Mouse (Mus musculus) forebrain, embryonic 14.5 days (tissue): ENCODE results near the gene Scn11a. TPM values are rescaled to one million over a fixed set of nuclear protein-coding genes. Genes with fewer than 3 reads are reported as not detected.
A peak's percentile ranks its signal among the peaks of the same experiment; 100 is the strongest.

Experiments used
- ATAC-seq: fragments of 200-750 bp; cut with Nextera tagmentation; 2 replicates; pipeline ENCODE4 v1.8.0; 2017; ENCODE audit warnings: mild to moderate bottlenecking, moderate library complexity
- DNase-seq: peaks from one replicate; pipeline ENCODE4 v3.0.0-alpha.2; 2015; ENCODE audit warnings: low spot score
- H3K27ac ChIP-seq: fragments of 300-500 bp; sonication (generic); 2 replicates; pipeline ENCODE4 v1.5.1; 2014; ENCODE audit warnings: low read depth, mild to moderate bottlenecking, control low read depth, low read length, moderate library complexity
- H3K27me3 ChIP-seq: fragments of 300-500 bp; sonication (generic); replicated peaks from 2 replicates; pipeline ENCODE4 v1.6.1; 2014; ENCODE audit warnings: low read length, control low read depth, mixed read lengths; ENCODE audit not compliant: control insufficient read depth, insufficient read depth
- H3K36me3 ChIP-seq: fragments of 300-500 bp; sonication (generic); 2 replicates; pipeline ENCODE4 v1.6.1; 2014; ENCODE audit warnings: low read length, control low read depth; ENCODE audit not compliant: control insufficient read depth, insufficient read depth
- H3K4me1 ChIP-seq: fragments of 300-500 bp; sonication (generic); 2 replicates; pipeline ENCODE4 v1.6.1; 2014; ENCODE audit warnings: antibody characterized with exemption, low read length, control low read depth; ENCODE audit not compliant: control insufficient read depth, insufficient read depth
- H3K4me2 ChIP-seq: fragments of 300-500 bp; sonication (generic); 2 replicates; pipeline ENCODE4 v1.6.1; 2014; ENCODE audit warnings: mild to moderate bottlenecking, control low read depth, low read length
- H3K4me3 ChIP-seq: fragments of 300-500 bp; sonication (generic); 2 replicates; pipeline ENCODE4 v1.5.1; 2014; ENCODE audit warnings: low read depth, low read length, control low read depth
- H3K9ac ChIP-seq: fragments of 300-500 bp; sonication (generic); 2 replicates; pipeline ENCODE4 v1.6.1; 2014; ENCODE audit warnings: mild to moderate bottlenecking, low read length, control low read depth, moderate library complexity
- H3K9me3 ChIP-seq: fragments of 300-500 bp; sonication (generic); replicated peaks from 2 replicates; pipeline ENCODE4 v1.6.1; 2016; ENCODE audit warnings: low read length, control low read depth, mixed read lengths; ENCODE audit not compliant: control insufficient read depth
- WGBS: fragments of 180-500 bp; shearing (Covaris S2); extraction: QIAGEN DNeasy Blood & Tissue Kit; methylation state at CpG from one replicate; pipeline ENCODE4 v1.1.7; 2014; 5-methylcytosine and 5-hydroxymethylcytosine counted together
- polyA plus RNA-seq: library from polyadenylated mRNA; unstranded; fragments of >200 nt; fragmentation: Nextera tagmentation; extraction: Ambion mirVana; gene quantifications from 2 replicates; pipeline ENCODE4 v1.2.1, GENCODE M21; 2014

Scn11a gene
- polyA plus RNA-seq, 1 experiment from 2014 or later, result 0.14 TPM

GRCm38 (mm10) chr9:119843549-119843948 is 18.3 kb upstream of the Scn11a start:
- H3K27me3 ChIP-seq, result no peaks in the 10 kb centered on the region
- ATAC-seq, result no peak
- WGBS, result 86% methylated on average over 4 of the region's 4 CpGs

DNA sequence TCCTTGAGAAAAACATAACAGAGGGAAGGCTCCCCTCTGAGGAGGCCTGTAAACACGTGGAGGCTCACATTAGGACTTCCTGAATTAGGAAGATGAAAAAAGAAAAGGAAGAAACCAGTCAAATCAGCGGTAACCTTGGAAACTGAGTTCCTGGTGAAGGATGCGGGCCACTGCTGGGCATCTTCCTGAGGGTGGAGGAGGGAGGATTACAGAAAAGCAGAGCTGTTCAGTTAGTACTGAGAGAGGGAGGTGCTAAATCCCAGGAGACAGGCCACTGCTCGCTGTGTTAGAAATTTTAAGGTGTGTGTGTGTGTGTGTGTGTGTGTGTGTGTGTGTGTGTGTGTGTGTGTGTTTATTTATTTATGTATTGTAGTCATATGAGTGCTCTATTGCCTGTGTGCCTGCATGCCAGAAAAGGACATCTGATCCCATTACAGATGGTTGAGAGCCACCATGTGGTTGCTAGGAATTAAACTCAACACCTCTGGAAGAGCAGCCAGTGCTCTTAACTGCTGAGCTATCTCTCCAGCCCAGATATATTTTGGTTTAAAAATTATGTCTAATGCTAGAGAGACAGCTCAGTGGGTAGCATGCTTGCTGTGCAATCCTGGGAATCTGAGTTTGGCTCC is 17.4 kb upstream of the Scn11a start:
- H3K9ac ChIP-seq, result no peak overlapping the region
- H3K27me3 ChIP-seq, result no peaks in the 10 kb centered on the region
- no peak overlapping the region for H3K27ac ChIP-seq
- peaks cover 35% of the 10 kb centered on the region for H3K4me1 ChIP-seq
- WGBS, result 22% methylated on average over 4 of the region's 4 CpGs
- no peak overlapping the region for H3K4me2 ChIP-seq
- ATAC-seq, result no peak
- DNase-seq, result no peak
- no peaks in the 10 kb centered on the region for H3K36me3 ChIP-seq
- no peaks in the 10 kb centered on the region for H3K9me3 ChIP-seq
- H3K4me3 ChIP-seq, result no peak overlapping the region

More at GRCm38 (mm10) chr9:119843549-119843948, 18.3 kb upstream of the Scn11a start:
- H3K4me3 ChIP-seq, result no peak overlapping the region
- no peak overlapping the region for H3K9ac ChIP-seq
- DNase-seq, result no peak
- H3K27ac ChIP-seq, result no peak overlapping the region
- no peaks in the 10 kb centered on the region for H3K9me3 ChIP-seq
- peaks cover 37% of the 10 kb centered on the region for H3K4me1 ChIP-seq
- H3K4me2 ChIP-seq, result no peak overlapping the region
- H3K36me3 ChIP-seq, result no peaks in the 10 kb centered on the region

DNA sequence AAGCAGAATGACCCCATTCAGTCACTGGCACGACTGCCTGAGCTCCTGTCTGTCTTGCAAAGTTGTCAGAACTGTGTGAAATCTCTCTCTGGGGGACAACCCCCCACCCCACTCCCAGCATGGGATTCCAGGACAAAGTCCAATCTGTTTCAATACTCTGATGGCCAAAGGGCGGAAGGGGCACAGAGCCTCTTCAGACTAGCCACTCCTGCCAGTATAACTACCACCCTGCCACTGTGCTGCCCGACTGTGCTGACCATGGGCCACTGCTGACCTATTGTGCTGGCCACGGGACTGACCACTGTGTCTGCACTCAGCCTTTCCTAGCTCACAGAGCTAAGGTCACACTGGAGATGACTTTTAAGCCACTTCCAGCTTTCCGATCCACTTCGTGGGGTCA is 16.8 kb upstream of the Scn11a start:
- Histone ChIP-seq H3K4me3 (no peak overlapping the region), H3K9me3 (no peaks in the 10 kb centered on the region), H3K9ac (no peak overlapping the region), H3K36me3 (no peaks in the 10 kb centered on the region), H3K4me1 (peaks cover 31% of the 10 kb centered on the region), H3K27me3 (no peaks in the 10 kb centered on the region), H3K27ac (no peak overlapping the region), H3K4me2 (no peak overlapping the region)
- DNase-seq (no peak), ATAC-seq (no peak)
- WGBS, result 23% methylated on average over 6 of the region's 6 CpGs

- DNase-seq, result no peak
- no peaks in the 10 kb centered on the region for H3K27me3 ChIP-seq
- WGBS, result 83% methylated on average over 6 of the region's 6 CpGs
Measured at GRCm38 (mm10) chr9:119841159-119841558, 15.9 kb upstream of the Scn11a start.

GRCm38 (mm10) chr9:119835581-119836125 is 10.4 kb upstream of the Scn11a start:
- DNase-seq (no peak), ATAC-seq (peak; percentile 47; the same call in 1 of the 2 replicates)
- no peaks in the 10 kb centered on the region for H3K36me3 ChIP-seq
- H3K4me2 ChIP-seq, result no peak overlapping the region
- no peak overlapping the region for H3K4me3 ChIP-seq
- H3K4me1 ChIP-seq, result peaks cover 23% of the 10 kb centered on the region
- H3K9me3 ChIP-seq, result no peaks in the 10 kb centered on the region
- whole genome bisulfite sequencing, result 7% methylated on average over 9 of the region's 9 CpGs
- H3K9ac ChIP-seq, result no peak overlapping the region
- H3K27me3 ChIP-seq, result no peaks in the 10 kb centered on the region
- H3K27ac ChIP-seq, result peak overlapping the region; percentile 57

More at GRCm38 (mm10) chr9:119841159-119841558, 15.9 kb upstream of the Scn11a start:
- H3K9me3 ChIP-seq, result no peaks in the 10 kb centered on the region
- H3K27ac ChIP-seq, result no peak overlapping the region
- no peaks in the 10 kb centered on the region for H3K36me3 ChIP-seq
- no peak overlapping the region for H3K4me2 ChIP-seq
- no peak overlapping the region for H3K9ac ChIP-seq
- H3K4me3 ChIP-seq, result no peak overlapping the region
- peaks cover 28% of the 10 kb centered on the region for H3K4me1 ChIP-seq
- ATAC-seq, result no peak

DNA sequence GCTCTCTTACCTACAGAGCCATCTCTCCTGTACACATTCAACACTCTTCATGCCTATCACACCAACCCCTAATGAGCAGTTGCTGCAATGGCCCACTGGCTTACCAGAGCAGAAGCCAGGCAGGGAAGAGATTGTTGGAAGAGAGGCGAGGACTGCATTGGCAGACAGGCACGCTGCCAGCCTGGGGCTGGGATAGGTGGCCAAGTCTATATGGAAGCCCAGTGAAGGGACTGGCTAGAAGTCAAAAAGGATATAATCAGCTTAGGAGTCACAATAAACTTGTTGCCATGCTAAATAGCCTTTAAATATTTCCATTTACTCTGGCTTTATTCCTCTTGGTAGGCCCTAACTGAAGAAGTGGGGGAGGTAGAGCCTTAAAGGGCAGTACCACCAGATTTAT is 5.7 kb upstream of the Scn11a start:
- 50% methylated on average over 2 of the region's 2 CpGs for WGBS
- Histone ChIP-seq H3K27ac (no peak overlapping the region), H3K4me3 (no peak overlapping the region), H3K27me3 (no peaks in the 10 kb centered on the region), H3K36me3 (no peaks in the 10 kb centered on the region), H3K9ac (no peak overlapping the region), H3K9me3 (no peaks in the 10 kb centered on the region), H3K4me1 (peaks cover 3% of the 10 kb centered on the region; the same call in 1 of the 2 replicates), H3K4me2 (no peak overlapping the region)
- DNase-seq (peak; percentile 54), ATAC-seq (no peak)

- no peak overlapping the region for H3K4me2 ChIP-seq
- no peak overlapping the region; the same call in 1 of the 2 replicates for H3K27ac ChIP-seq
- H3K9ac ChIP-seq, result no peak overlapping the region
- H3K36me3 ChIP-seq, result no peaks in the 10 kb centered on the region
- H3K4me1 ChIP-seq, result peaks cover 3% of the 10 kb centered on the region
- WGBS, result 72% methylated on average over 9 of the region's 9 CpGs
- no peak overlapping the region for H3K4me3 ChIP-seq
- H3K9me3 ChIP-seq, result no peaks in the 10 kb centered on the region
- no peaks in the 10 kb centered on the region for H3K27me3 ChIP-seq
- peak; percentile 40; the same call in 1 of the 2 replicates for ATAC-seq
- peak; percentile 58 for DNase-seq
Measured at GRCm38 (mm10) chr9:119823722-119824121, 1.5 kb downstream of the Scn11a start.

DNA sequence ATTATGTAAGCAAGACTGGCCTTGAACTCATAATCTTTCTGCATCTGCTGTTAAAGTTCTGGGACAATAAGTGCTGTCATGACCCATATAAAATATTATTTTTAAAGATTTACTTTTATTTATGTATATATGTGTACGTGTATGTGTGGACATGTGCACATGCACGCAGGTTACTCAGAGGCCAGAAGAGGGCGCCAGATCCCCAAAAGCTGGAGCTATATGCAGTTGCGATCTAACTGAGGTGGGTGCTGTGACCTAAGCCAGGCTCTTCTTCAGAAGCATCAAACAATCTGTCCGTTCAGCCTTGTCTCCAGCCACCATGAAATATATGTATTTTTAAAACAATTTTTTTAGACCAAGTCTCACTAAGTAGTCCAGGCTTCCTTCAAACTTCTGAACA is 11.6 kb downstream of the Scn11a start:
- Histone ChIP-seq H3K27ac (no peak overlapping the region), H3K27me3 (no peaks in the 10 kb centered on the region), H3K9me3 (peaks cover 3% of the 10 kb centered on the region; the same call in 1 of the 2 replicates), H3K36me3 (no peaks in the 10 kb centered on the region), H3K4me2 (no peak overlapping the region), H3K4me3 (no peak overlapping the region), H3K4me1 (no peaks in the 10 kb centered on the region), H3K9ac (no peak overlapping the region)
- 94% methylated on average over 5 of the region's 5 CpGs for WGBS
- DNase-seq (no peak), ATAC-seq (no peak)

DNA sequence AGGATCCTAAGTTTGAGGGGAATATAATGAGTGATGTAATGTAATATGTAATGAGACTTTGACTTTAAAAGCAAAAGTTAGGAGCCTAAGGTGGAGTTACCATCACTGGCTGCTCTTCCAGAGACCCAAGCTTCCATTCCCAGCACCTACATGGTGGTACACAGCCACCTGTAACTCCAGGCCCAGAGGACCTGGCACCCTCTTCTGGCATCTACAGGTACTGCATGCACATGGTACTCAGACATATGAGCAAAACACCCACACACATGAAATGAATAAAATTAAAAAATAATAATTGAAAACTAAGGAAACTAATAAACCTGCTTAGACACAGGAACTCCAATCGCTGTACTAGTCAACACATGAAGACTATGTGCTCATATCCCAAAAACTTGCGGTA is 18.8 kb downstream of the Scn11a start:
- H3K4me1 ChIP-seq, result peaks cover 26% of the 10 kb centered on the region
- no peaks in the 10 kb centered on the region for H3K9me3 ChIP-seq
- no peak overlapping the region for H3K9ac ChIP-seq
- H3K4me3 ChIP-seq, result no peak overlapping the region
- H3K27ac ChIP-seq, result no peak overlapping the region
- H3K27me3 ChIP-seq, result no peaks in the 10 kb centered on the region
- no peak for DNase-seq
- 87% methylated on average over 2 of the region's 2 CpGs for WGBS
- no peaks in the 10 kb centered on the region for H3K36me3 ChIP-seq
- H3K4me2 ChIP-seq, result no peak overlapping the region
- ATAC-seq, result no peak
